Mouse (Mus musculus) liver, adult 2 months (tissue): Measurements from ENCODE around the gene Phldb2. TPM values are rescaled to one million over a fixed set of nuclear protein-coding genes. Genes with fewer than 3 reads are reported as not detected.

ENCODE experiments used
- DNase-seq: peaks from one replicate; pipeline ENCODE4 v3.0.0-alpha.2; 2011; ENCODE audit warnings: low read depth, low spot score; ENCODE audit errors: extremely low read depth
- H3K27ac ChIP-seq: fragments of 200-500 bp; replicated peaks from 2 replicates; pipeline ENCODE4 v1.5.1; 2012; ENCODE audit warnings: low read depth, mild to moderate bottlenecking, control low read depth, inconsistent platforms, low read length; ENCODE audit not compliant: insufficient read depth
- H3K27me3 ChIP-seq: fragments of 200-500 bp; 2 replicates; pipeline ENCODE4 v1.6.1; 2012; ENCODE audit warnings: mild to moderate bottlenecking, moderate library complexity, low read length, inconsistent platforms; ENCODE audit not compliant: control insufficient read depth, insufficient read depth
- H3K36me3 ChIP-seq: fragments of 200-500 bp; 2 replicates; pipeline ENCODE4 v1.6.1; 2012; ENCODE audit warnings: low read length, inconsistent platforms; ENCODE audit not compliant: control insufficient read depth, insufficient read depth
- H3K4me1 ChIP-seq: fragments of 200-500 bp; 2 replicates; pipeline ENCODE4 v1.6.1; 2011; ENCODE audit warnings: low read length; ENCODE audit not compliant: control insufficient read depth, insufficient read depth
- H3K4me3 ChIP-seq: fragments of 200-500 bp; 2 replicates; pipeline ENCODE4 v1.5.1; 2011; ENCODE audit warnings: low read depth, mild to moderate bottlenecking, control low read depth, low read length, moderate library complexity; ENCODE audit not compliant: insufficient read depth
- H3K79me2 ChIP-seq: fragments of 200-500 bp; 2 replicates; pipeline ENCODE4 v1.6.1; 2012; ENCODE audit warnings: inconsistent platforms, mild to moderate bottlenecking, low read length, moderate library complexity; ENCODE audit not compliant: control insufficient read depth, insufficient read depth
- H3K9ac ChIP-seq: fragments of 200-500 bp; 2 replicates; pipeline ENCODE4 v1.6.1; 2012; ENCODE audit warnings: low read depth, mild to moderate bottlenecking, control low read depth, inconsistent platforms, low read length
- CTCF ChIP-seq: fragments of 200-500 bp; IDR thresholded peaks from 2 replicates; pipeline ENCODE4 v1.5.1; 2011; ENCODE audit warnings: low read depth, low read length, control low read depth
- POLR2A ChIP-seq: fragments of 200-500 bp; IDR thresholded peaks from 2 replicates; pipeline ENCODE4 v1.6.1; 2011; ENCODE audit warnings: low read length, control low read depth; ENCODE audit not compliant: insufficient read depth; ENCODE audit errors: extremely low read depth
- WGBS: fragments of 180-500 bp; shearing (Covaris S2); methylation state at CpG from one replicate; pipeline ENCODE4 v1.1.7; 2018; 5-methylcytosine and 5-hydroxymethylcytosine counted together
- polyA plus RNA-seq: library from polyadenylated mRNA; depleted of rRNA; stranded (reverse); fragments of >200 nt; gene quantifications from 2 replicates; pipeline ENCODE4 v1.2.3, GENCODE M21; 2012; rRNA removed
- total RNA-seq: library from RNA; depleted of rRNA; stranded (reverse); fragments of >200 nt; gene quantifications from 2 replicates; pipeline ENCODE4 v1.2.3, GENCODE M21; 2014; rRNA removed

Gene Phldb2
- total RNA-seq (51.2 and 58.3 TPM in 2 replicates), polyA plus RNA-seq (19.1 and 20.0 TPM in 2 replicates)

DNA sequence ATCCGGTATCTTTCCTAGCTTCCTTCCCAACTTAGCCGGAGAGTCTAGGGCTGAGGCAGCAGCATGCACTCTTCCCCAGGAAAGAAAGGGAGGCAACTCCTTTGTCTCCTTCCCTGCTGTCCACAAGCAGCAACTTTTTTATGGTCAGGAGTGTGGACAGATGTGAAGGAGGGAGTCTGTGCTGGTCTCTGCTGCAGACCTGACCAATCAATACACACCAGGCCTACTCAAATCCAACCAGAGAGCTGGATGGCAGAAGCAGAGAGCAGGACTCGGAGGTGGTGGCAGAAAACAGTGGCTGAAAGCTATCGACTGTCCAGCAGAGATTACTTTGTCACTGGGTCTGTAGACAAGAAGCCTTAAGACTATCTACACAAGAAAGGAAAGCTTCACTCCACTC, at the start of gene Phldb2:
Gene Phldb2 (minus strand): TSS at position 205 of the 400 bp plus-strand sequence.
- Histone ChIP-seq H3K9ac (peak within 1 kb of the TSS; percentile 82), H3K4me3 (peak within 1 kb of the TSS; percentile 77), H3K27ac (peak within 1 kb of the TSS; percentile 86), H3K79me2 (peaks cover 3% of the 10 kb centered on the region), H3K4me1 (peaks cover 11% of the 10 kb centered on the region), H3K27me3 (no peaks in the 10 kb centered on the region), H3K36me3 (peaks cover 9% of the 10 kb centered on the region)
- WGBS, result 16% methylated on average over 4 of the region's 4 CpGs
- TF ChIP-seq CTCF (no peak), POLR2A (no peak)
- DNase-seq, result peak; percentile 88

DNA sequence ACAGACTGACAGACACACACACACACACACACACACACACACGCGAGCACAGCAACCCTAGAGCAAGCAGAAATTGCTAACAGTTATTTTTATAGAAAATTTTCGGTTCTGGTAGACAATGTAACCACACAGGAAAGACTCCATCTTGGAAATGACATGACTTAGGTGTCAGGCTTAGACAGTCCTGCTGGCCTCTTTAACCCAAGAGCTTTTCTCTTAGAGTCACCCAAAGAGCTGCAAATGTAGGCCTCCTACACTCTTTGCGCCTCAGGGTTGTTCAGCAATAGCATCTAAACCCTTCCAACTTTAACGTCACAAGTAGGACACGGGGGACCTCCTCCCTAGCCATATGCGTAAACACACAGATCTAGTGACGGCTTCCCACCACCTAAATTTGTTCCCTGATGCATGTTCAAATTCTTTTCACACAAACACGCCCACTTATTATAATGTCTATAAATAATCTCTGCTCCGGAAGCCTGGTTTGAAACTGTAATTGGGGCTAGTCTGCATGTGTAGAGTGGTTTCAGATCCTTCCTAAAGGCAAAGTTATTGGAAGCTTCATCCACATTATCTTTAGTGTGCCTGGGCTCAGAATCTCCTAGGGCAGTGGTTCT, 48.3 kb upstream of the Phldb2 start:
- DNase-seq, result peak; percentile 14

DNA sequence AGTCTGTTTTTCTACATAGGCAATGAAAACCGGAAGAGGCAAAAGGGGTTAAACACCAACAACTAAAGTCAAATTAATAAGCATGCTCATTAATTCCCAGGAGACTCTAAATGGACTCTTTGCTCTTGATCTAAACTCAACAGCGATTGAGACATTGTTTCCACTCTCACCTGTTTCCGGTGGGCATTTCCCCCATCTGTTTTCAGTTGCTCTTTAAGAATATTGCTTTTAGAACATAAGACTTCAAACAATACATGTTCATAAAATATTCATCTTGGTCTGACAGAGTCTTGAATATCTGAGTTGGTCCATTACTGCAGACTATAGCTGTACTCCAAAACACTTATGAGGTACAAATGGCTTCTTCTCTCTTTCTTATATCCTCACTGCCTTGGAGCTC, 47.6 kb upstream of the Phldb2 start:
- Histone ChIP-seq H3K36me3 (peaks cover 69% of the 10 kb centered on the region), H3K27me3 (no peaks in the 10 kb centered on the region), H3K27ac (peak overlapping the region; percentile 80), H3K9ac (no peak overlapping the region), H3K79me2 (peaks cover 50% of the 10 kb centered on the region), H3K4me1 (peaks cover 43% of the 10 kb centered on the region), H3K4me3 (no peak overlapping the region)
- no peak for TF ChIP-seq CTCF
- no peak for TF ChIP-seq POLR2A
- DNase-seq, result no peak
- 93% methylated on average over 3 of the region's 3 CpGs for WGBS

More for the DNA sequence above, 48.3 kb upstream of the Phldb2 start:
- peaks cover 67% of the 10 kb centered on the region for H3K36me3 ChIP-seq
- WGBS, result 67% methylated on average over 10 of the region's 10 CpGs
- peak overlapping the region; percentile 80 for H3K27ac ChIP-seq
- H3K9ac ChIP-seq, result peak overlapping the region; percentile 54; the same call in 1 of the 2 replicates
- peaks cover 53% of the 10 kb centered on the region for H3K79me2 ChIP-seq
- H3K4me1 ChIP-seq, result peaks cover 40% of the 10 kb centered on the region
- no peak overlapping the region for H3K4me3 ChIP-seq
- TF ChIP-seq CTCF (no peak), POLR2A (no peak)
- H3K27me3 ChIP-seq, result no peaks in the 10 kb centered on the region

DNA sequence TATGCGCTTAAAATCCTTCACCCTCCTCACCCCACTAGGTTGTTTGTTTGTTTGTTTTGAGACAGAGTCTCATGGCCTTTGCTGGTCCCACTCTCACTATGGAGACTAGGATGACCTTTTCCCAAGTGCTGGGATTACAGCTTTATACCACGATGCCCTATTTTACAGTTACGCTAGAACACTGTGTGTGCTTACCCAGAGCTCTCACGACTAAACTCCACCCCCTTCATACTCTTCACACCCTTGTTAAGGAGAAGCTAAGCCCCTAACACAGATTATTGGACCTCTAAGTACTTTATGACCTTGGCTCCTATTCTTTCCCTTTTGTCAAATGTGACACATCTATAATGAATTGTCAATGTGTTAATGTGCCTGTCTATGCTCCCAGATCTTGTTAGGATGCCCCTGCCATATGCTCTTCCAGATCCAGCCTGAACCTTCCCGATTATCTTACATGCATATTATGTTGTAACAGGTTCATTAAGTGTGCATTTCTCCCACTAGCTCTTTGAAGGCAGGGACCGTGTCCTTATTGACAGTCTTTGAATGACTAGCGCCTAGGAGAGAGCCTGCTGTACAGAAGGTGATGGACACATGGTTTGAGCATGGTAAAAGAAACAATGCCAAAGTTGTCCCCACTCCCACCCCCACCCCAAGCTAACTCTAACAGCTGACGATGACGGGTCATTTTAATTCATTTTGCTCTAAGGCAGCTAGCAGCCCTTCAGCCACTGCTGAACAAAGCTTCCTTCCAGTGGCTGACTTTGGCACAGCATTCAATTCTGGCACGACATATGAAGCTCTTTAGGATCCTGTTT, 46.2 kb upstream of the Phldb2 start:
- Histone ChIP-seq H3K4me1 (peaks cover 40% of the 10 kb centered on the region), H3K4me3 (no peak overlapping the region), H3K79me2 (peaks cover 46% of the 10 kb centered on the region), H3K27ac (no peak overlapping the region; the same call in 1 of the 2 replicates), H3K9ac (no peak overlapping the region), H3K36me3 (peaks cover 70% of the 10 kb centered on the region), H3K27me3 (no peaks in the 10 kb centered on the region)
- peak; percentile 17 for DNase-seq
- no peak for TF ChIP-seq CTCF
- TF ChIP-seq POLR2A, result no peak
- 49% methylated on average over 10 of the region's 10 CpGs for WGBS

DNA sequence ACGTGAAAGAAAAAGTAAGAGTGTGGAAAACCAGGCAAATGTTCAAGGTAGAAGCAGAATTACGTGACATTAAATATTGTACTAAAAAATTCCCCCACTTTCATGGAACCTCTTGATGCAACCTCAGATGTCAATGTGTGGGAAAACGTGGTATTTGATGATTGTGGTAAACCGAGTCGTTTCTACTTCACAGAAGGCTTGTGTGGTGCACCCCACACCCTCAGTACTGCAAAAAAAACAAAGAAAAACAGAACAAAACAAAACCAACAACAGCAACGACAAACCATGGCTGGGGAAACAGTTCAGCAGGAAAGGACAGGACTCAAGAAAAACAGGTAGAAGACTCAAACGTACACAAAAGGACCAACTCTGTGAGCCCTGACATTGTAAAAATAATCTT, 44.8 kb upstream of the Phldb2 start:
- H3K36me3 ChIP-seq, result peaks cover 74% of the 10 kb centered on the region
- peaks cover 47% of the 10 kb centered on the region for H3K79me2 ChIP-seq
- 79% methylated on average over 7 of the region's 7 CpGs for WGBS
- H3K4me1 ChIP-seq, result peaks cover 37% of the 10 kb centered on the region
- H3K27me3 ChIP-seq, result no peaks in the 10 kb centered on the region
- no peak overlapping the region for H3K9ac ChIP-seq
- no peak for DNase-seq
- no peak overlapping the region for H3K4me3 ChIP-seq
- H3K27ac ChIP-seq, result no peak overlapping the region
- TF ChIP-seq CTCF, result no peak
- no peak for TF ChIP-seq POLR2A
